Mouse (Mus musculus) liver, postnatal 0 days (tissue): Measurements from ENCODE around the gene Atp11a.

ENCODE experiments used
- CTCF ChIP-seq: sonication (generic); IDR thresholded peaks from 2 replicates; pipeline ENCODE4 v1.5.1; 2016; ENCODE audit warnings: antibody characterized with exemption, low read depth
- EP300 ChIP-seq: IDR thresholded peaks from 2 replicates; pipeline ENCODE4 v1.6.1; 2016; ENCODE audit warnings: antibody characterized with exemption, low read depth, mild to moderate bottlenecking

DNA sequence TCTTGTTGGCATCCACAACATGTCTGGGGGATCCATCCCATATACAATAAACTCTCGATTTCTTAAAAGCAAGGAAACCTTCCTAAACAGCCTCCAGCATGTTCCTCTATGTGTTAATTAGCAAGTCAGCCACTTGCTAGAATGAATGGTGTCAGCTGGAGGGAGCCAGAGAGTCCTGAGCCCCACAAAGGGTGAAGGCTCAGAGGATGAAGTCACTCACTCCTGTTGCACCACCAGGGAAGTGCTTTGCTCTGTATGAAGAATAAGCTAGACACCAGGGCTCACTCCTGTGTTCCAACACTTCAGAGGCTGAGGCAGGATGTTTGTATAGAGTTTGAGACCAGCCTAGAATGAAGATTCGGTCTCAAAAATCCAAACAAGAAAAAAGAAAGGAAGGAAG, 1.5 kb upstream of the Atp11a start:
- TF ChIP-seq CTCF (peak; percentile 58), EP300 (no peak)
